Mouse (Mus musculus): ENCODE results near the gene Plekhm2. TPM values are rescaled to one million over a fixed set of nuclear protein-coding genes. Genes with fewer than 3 reads are reported as not detected.

Plekhm2 gene
- total and polyA plus RNA-seq, 3 experiments = 6.5 to 15.4 TPM; not detected in 1

GRCm38 (mm10) chr4:141685499-141685898 lies 20.8 kb upstream of the Plekhm2 start, which contains the start of gene Rsc1a1:
Gene Rsc1a1, minus strand, starts transcription at chr4:141685599.
- Histone ChIP-seq H3K4me3 (ENCODE audit: control insufficient read depth in 1 of 2, insufficient read depth in 1 of 2, low read depth in 2 of 2, low read length in 2 of 2) (no peak within 1 kb of the TSS), H3K4me1 (ENCODE audit: control insufficient read depth in 1 of 2, insufficient read depth in 2 of 2, low read length in 2 of 2) (peaks cover 2 to 8% of the 10 kb centered on the region in 2 experiments; a peak in 2 of 4 replicates), H3K27ac (ENCODE audit: control insufficient read depth, low read depth, low read length) (no peak within 1 kb of the TSS), H3K27me3 (ENCODE audit: control insufficient read depth in 1 of 2, insufficient read depth in 2 of 2, low read length in 2 of 2) (no peaks in the 10 kb centered on the region), H3K36me3 (ENCODE audit: control insufficient read depth in 1 of 2, insufficient read depth in 2 of 2, low read length in 2 of 2) (peaks cover 7 to 16% of the 10 kb centered on the region in 2 experiments), H3K79me2 (ENCODE audit: control insufficient read depth, insufficient read depth, low read length, poor library complexity) (0 out of 2 replicates have a peak, but pooled peaks cover 2% of the 10 kb centered on the region), H3K9me3 (replicated peaks; ENCODE audit: insufficient read depth, low read length) (no peaks in the 10 kb centered on the region), H3K9ac (ENCODE audit: control insufficient read depth, low read depth, low read length, poor library complexity, severe bottlenecking) (no peak within 1 kb of the TSS)
- no peak for DNase-seq (ENCODE audit: low read depth, low spot score)
- TF ChIP-seq MYB (IDR thresholded peaks at IDR 0.05; ENCODE audit: low read depth, low read length) (no peak), ETS1 (IDR thresholded peaks at IDR 0.05; ENCODE audit: low read depth, low read length) (no peak), TBP (IDR thresholded peaks at IDR 0.05; ENCODE audit: low read depth, low read length) (no peak), SIN3A (IDR thresholded peaks at IDR 0.05; ENCODE audit: low read length) (no peak), POLR2AphosphoS2 (IDR thresholded peaks at IDR 0.05; ENCODE audit: low read length) (no peak), TAL1 (IDR thresholded peaks at IDR 0.05; ENCODE audit: low read length) (no peak), UBTF (IDR thresholded peaks at IDR 0.05; ENCODE audit: borderline replicate concordance, insufficient read depth, low read depth, low read length) (no peak), ELF1 (IDR thresholded peaks at IDR 0.05; ENCODE audit: low read depth, low read length) (no peak), POLR2AphosphoS5 (IDR thresholded peaks at IDR 0.05; ENCODE audit: borderline replicate concordance, low read depth, low read length) (no peak), GABPA (IDR thresholded peaks at IDR 0.05; ENCODE audit: low read depth, low read length) (no peak), EP300 (IDR thresholded peaks at IDR 0.05; ENCODE audit: low read depth in 1 of 2, low read length in 2 of 2) (no peak), ZC3H11A (IDR thresholded peaks at IDR 0.05; ENCODE audit: low read depth, low read length) (no peak)

- Histone ChIP-seq H3K79me2 (ENCODE audit: control insufficient read depth, insufficient read depth, low read length, poor library complexity) (0 out of 2 replicates have a peak, but pooled peaks cover 2% of the 10 kb centered on the region), H3K27ac (ENCODE audit: control insufficient read depth, low read depth, low read length) (no peak overlapping the region), H3K4me1 (ENCODE audit: control insufficient read depth in 1 of 2, insufficient read depth in 2 of 2, low read length in 2 of 2) (peaks cover 0 to 10% of the 10 kb centered on the region in 2 experiments; a peak in 3 of 4 replicates), H3K9me3 (replicated peaks; ENCODE audit: insufficient read depth, low read length) (no peaks in the 10 kb centered on the region), H3K27me3 (ENCODE audit: control insufficient read depth in 1 of 2, insufficient read depth in 2 of 2, low read length in 2 of 2) (no peaks in the 10 kb centered on the region), H3K36me3 (ENCODE audit: control insufficient read depth in 1 of 2, insufficient read depth in 2 of 2, low read length in 2 of 2) (peaks cover 7 to 12% of the 10 kb centered on the region in 2 experiments), H3K4me3 (ENCODE audit: control insufficient read depth in 1 of 2, insufficient read depth in 1 of 2, low read depth in 2 of 2, low read length in 2 of 2) (no peak overlapping the region), H3K9ac (ENCODE audit: control insufficient read depth, low read depth, low read length, poor library complexity, severe bottlenecking) (no peak overlapping the region)
- no peak for TF ChIP-seq E2F4 (IDR thresholded peaks at IDR 0.05; ENCODE audit: borderline replicate concordance, low read depth, low read length)
- 0 out of 4 replicates have a peak, but pooled peaks of 1 of the 2 experiments have one; percentile 21 for TF ChIP-seq POLR2A (IDR thresholded peaks at IDR 0.05; ENCODE audit: control insufficient read depth in 1 of 2, insufficient read depth in 1 of 2, low read depth in 1 of 2, low read length in 2 of 2, poor library complexity in 1 of 2)
- DNase-seq (ENCODE audit: low read depth, low spot score) = no peak
These were observed 18.1 kb upstream of the Plekhm2 start for GRCm38 (mm10) chr4:141682706-141683230.

- no peak overlapping the region for H3K4me3 ChIP-seq (ENCODE audit: control insufficient read depth in 1 of 2, insufficient read depth in 1 of 2, low read depth in 2 of 2, low read length in 2 of 2)
- 0 out of 2 replicates have a peak, but pooled peaks cover 2% of the 10 kb centered on the region for H3K79me2 ChIP-seq (ENCODE audit: control insufficient read depth, insufficient read depth, low read length, poor library complexity)
- H3K36me3 ChIP-seq (ENCODE audit: control insufficient read depth in 1 of 2, insufficient read depth in 2 of 2, low read length in 2 of 2) = peaks cover 5 to 12% of the 10 kb centered on the region in 2 experiments
- no peak overlapping the region for H3K9ac ChIP-seq (ENCODE audit: control insufficient read depth, low read depth, low read length, poor library complexity, severe bottlenecking)
- H3K27me3 ChIP-seq (ENCODE audit: control insufficient read depth in 1 of 2, insufficient read depth in 2 of 2, low read length in 2 of 2) = no peaks in the 10 kb centered on the region
- TF ChIP-seq ETS1 (IDR thresholded peaks at IDR 0.05; ENCODE audit: low read depth, low read length) (no peak), GABPA (IDR thresholded peaks at IDR 0.05; ENCODE audit: low read depth, low read length) (no peak), NELFE (IDR thresholded peaks at IDR 0.05; ENCODE audit: low read depth, low read length) (no peak), UBTF (IDR thresholded peaks at IDR 0.05; ENCODE audit: borderline replicate concordance, insufficient read depth, low read depth, low read length) (no peak), ZC3H11A (IDR thresholded peaks at IDR 0.05; ENCODE audit: low read depth, low read length) (no peak), JUND (IDR thresholded peaks at IDR 0.05; ENCODE audit: low read depth, low read length) (no peak), TCF12 (IDR thresholded peaks at IDR 0.05; ENCODE audit: low read depth, low read length) (no peak), BHLHE40 (IDR thresholded peaks at IDR 0.05; ENCODE audit: borderline replicate concordance, low read depth, low read length) (no peak), RCOR1 (IDR thresholded peaks at IDR 0.05; ENCODE audit: low read depth, low read length) (no peak), POLR2AphosphoS5 (IDR thresholded peaks at IDR 0.05; ENCODE audit: borderline replicate concordance, low read depth, low read length) (no peak), MAFK (IDR thresholded peaks at IDR 0.05; ENCODE audit: borderline replicate concordance, low read depth, low read length) (no peak), E2F4 (IDR thresholded peaks at IDR 0.05; ENCODE audit: borderline replicate concordance, low read depth, low read length) (no peak), ZNF384 (IDR thresholded peaks at IDR 0.05; ENCODE audit: low read depth, low read length) (no peak)
- no peak overlapping the region for H3K27ac ChIP-seq (ENCODE audit: control insufficient read depth, low read depth, low read length)
- DNase-seq (ENCODE audit: low read depth, low spot score) = peak; percentile 41
- peaks cover 0 to 10% of the 10 kb centered on the region in 2 experiments; a peak in 3 of 4 replicates for H3K4me1 ChIP-seq (ENCODE audit: control insufficient read depth in 1 of 2, insufficient read depth in 2 of 2, low read length in 2 of 2)
- no peaks in the 10 kb centered on the region for H3K9me3 ChIP-seq (replicated peaks; ENCODE audit: insufficient read depth, low read length)
These were observed 17.1 kb upstream of the Plekhm2 start for GRCm38 (mm10) chr4:141681767-141682166.

All from MEL (cell line).